Mouse (Mus musculus): ENCODE results near the gene Pnpo. TPM values are rescaled to one million over a fixed set of nuclear protein-coding genes. Genes with fewer than 3 reads are reported as not detected.
A peak's percentile ranks its signal among the peaks of the same experiment; 100 is the strongest.

Pnpo gene
- 18.4 and 19.5 TPM in 2 replicates for polyA plus RNA-seq (2014; fragmentation: Nextera tagmentation; extraction: Ambion mirVana)

GRCm38 (mm10) chr11:96943746-96944304, at the start of gene Pnpo:
Pnpo (minus strand) TSS chr11:96943986.
- Histone ChIP-seq H3K9ac (peak within 1 kb of the TSS; percentile 62), H3K27ac (ENCODE audit: low read depth) (peak within 1 kb of the TSS; percentile 63), H3K4me1 (ENCODE audit: insufficient read depth) (peaks cover 8% of the 10 kb centered on the region; the same call in 1 of the 2 replicates), H3K36me3 (ENCODE audit: insufficient read depth) (no peaks in the 10 kb centered on the region), H3K4me3 (ENCODE audit: low read depth, low read length) (peak within 1 kb of the TSS; percentile 60), H3K27me3 (ENCODE audit: insufficient read depth, low read length) (no peaks in the 10 kb centered on the region), H3K4me2 (peak within 1 kb of the TSS; percentile 98), H3K9me3 (ENCODE audit: low read depth, low read length) (no peaks in the 10 kb centered on the region)
- ATAC-seq (ENCODE audit: insufficient read depth): peak; percentile 97
- peak; percentile 94 for DNase-seq
- no peak for TF ChIP-seq CTCF (IDR thresholded peaks at IDR 0.05; ENCODE audit: low read depth)
- WGBS: 2% methylated on average over 29 of the region's 29 CpGs

- ATAC-seq (ENCODE audit: insufficient read depth): peak; percentile 81
- WGBS: 14% methylated on average over 8 of the region's 8 CpGs
These were observed 49.0 kb upstream of the Pnpo start for GRCm38 (mm10) chr11:96992722-96993311.

GRCm38 (mm10) chr11:96991501-96991900, 47.7 kb upstream of the Pnpo start:
- Histone ChIP-seq H3K27me3 (ENCODE audit: insufficient read depth, low read length) (no peaks in the 10 kb centered on the region), H3K9me3 (ENCODE audit: low read depth, low read length) (no peaks in the 10 kb centered on the region), H3K27ac (ENCODE audit: low read depth) (peak overlapping the region; percentile 89; the same call in 1 of the 2 replicates), H3K4me3 (ENCODE audit: low read depth, low read length) (no peak overlapping the region), H3K4me1 (ENCODE audit: insufficient read depth) (peaks cover 22% of the 10 kb centered on the region; the same call in 1 of the 2 replicates), H3K9ac (no peak overlapping the region), H3K4me2 (no peak overlapping the region), H3K36me3 (ENCODE audit: insufficient read depth) (no peaks in the 10 kb centered on the region)
- TF ChIP-seq CTCF (IDR thresholded peaks at IDR 0.05; ENCODE audit: low read depth): no peak
- ATAC-seq (ENCODE audit: insufficient read depth): no peak
- DNase-seq: no peak
- WGBS: 51% methylated on average over 5 of the region's 5 CpGs

More at GRCm38 (mm10) chr11:96992722-96993311, 49.0 kb upstream of the Pnpo start:
- H3K9ac ChIP-seq: no peak overlapping the region
- TF ChIP-seq CTCF (IDR thresholded peaks at IDR 0.05; ENCODE audit: low read depth): no peak
- H3K4me2 ChIP-seq: no peak overlapping the region
- no peak overlapping the region for H3K4me3 ChIP-seq (ENCODE audit: low read depth, low read length)
- no peaks in the 10 kb centered on the region for H3K9me3 ChIP-seq (ENCODE audit: low read depth, low read length)
- H3K36me3 ChIP-seq (ENCODE audit: insufficient read depth): no peaks in the 10 kb centered on the region
- peak; percentile 84 for DNase-seq
- H3K27me3 ChIP-seq (ENCODE audit: insufficient read depth, low read length): peaks cover 5% of the 10 kb centered on the region; the same call in 1 of the 2 replicates
- peaks cover 22% of the 10 kb centered on the region; the same call in 1 of the 2 replicates for H3K4me1 ChIP-seq (ENCODE audit: insufficient read depth)
- H3K27ac ChIP-seq (ENCODE audit: low read depth): peak overlapping the region; percentile 89

- Histone ChIP-seq H3K4me1 (ENCODE audit: insufficient read depth) (peaks cover 13% of the 10 kb centered on the region; the same call in 1 of the 2 replicates), H3K9ac (peak overlapping the region; percentile 6; the same call in 1 of the 2 replicates), H3K9me3 (ENCODE audit: low read depth, low read length) (no peaks in the 10 kb centered on the region), H3K27me3 (ENCODE audit: insufficient read depth, low read length) (no peaks in the 10 kb centered on the region), H3K36me3 (ENCODE audit: insufficient read depth) (no peaks in the 10 kb centered on the region), H3K27ac (ENCODE audit: low read depth) (no peak overlapping the region), H3K4me3 (ENCODE audit: low read depth, low read length) (peak overlapping the region; percentile 23), H3K4me2 (peak overlapping the region; percentile 59)
- DNase-seq (peak; percentile 47), ATAC-seq (ENCODE audit: insufficient read depth) (no peak; the same call in 1 of the 2 replicates)
- WGBS: 5% methylated on average over 31 of the region's 31 CpGs
- TF ChIP-seq CTCF (IDR thresholded peaks at IDR 0.05; ENCODE audit: low read depth): no peak
These were observed 44.3 kb upstream of the Pnpo start for GRCm38 (mm10) chr11:96987873-96988655.

GRCm38 (mm10) chr11:96986463-96986862, 42.7 kb upstream of the Pnpo start:
- DNase-seq (no peak), ATAC-seq (ENCODE audit: insufficient read depth) (no peak)
- WGBS: 39% methylated on average over 3 of the region's 3 CpGs
- H3K27ac ChIP-seq (ENCODE audit: low read depth): no peak overlapping the region
- no peak overlapping the region for H3K4me3 ChIP-seq (ENCODE audit: low read depth, low read length)
- 0 out of 2 replicates have a peak, but pooled peaks cover 8% of the 10 kb centered on the region for H3K4me1 ChIP-seq (ENCODE audit: insufficient read depth)
- no peaks in the 10 kb centered on the region for H3K27me3 ChIP-seq (ENCODE audit: insufficient read depth, low read length)
- no peak overlapping the region for H3K9ac ChIP-seq
- no peaks in the 10 kb centered on the region for H3K36me3 ChIP-seq (ENCODE audit: insufficient read depth)
- no peaks in the 10 kb centered on the region for H3K9me3 ChIP-seq (ENCODE audit: low read depth, low read length)
- no peak for TF ChIP-seq CTCF (IDR thresholded peaks at IDR 0.05; ENCODE audit: low read depth)
- H3K4me2 ChIP-seq: no peak overlapping the region

- no peak for TF ChIP-seq CTCF (IDR thresholded peaks at IDR 0.05; ENCODE audit: low read depth)
- 42% methylated on average over 4 of the region's 4 CpGs for WGBS
- H3K4me1 ChIP-seq (ENCODE audit: insufficient read depth): 0 out of 2 replicates have a peak, but pooled peaks cover 6% of the 10 kb centered on the region
- no peak overlapping the region for H3K9ac ChIP-seq
- DNase-seq (no peak), ATAC-seq (ENCODE audit: insufficient read depth) (no peak)
- H3K4me3 ChIP-seq (ENCODE audit: low read depth, low read length): no peak overlapping the region
- H3K9me3 ChIP-seq (ENCODE audit: low read depth, low read length): no peaks in the 10 kb centered on the region
- no peaks in the 10 kb centered on the region for H3K36me3 ChIP-seq (ENCODE audit: insufficient read depth)
- H3K27me3 ChIP-seq (ENCODE audit: insufficient read depth, low read length): no peaks in the 10 kb centered on the region
- no peak overlapping the region for H3K4me2 ChIP-seq
- H3K27ac ChIP-seq (ENCODE audit: low read depth): no peak overlapping the region
These were observed 41.1 kb upstream of the Pnpo start for GRCm38 (mm10) chr11:96984903-96985302.

Data from lung, embryonic 14.5 days (tissue).